Mouse (Mus musculus) adrenal gland, adult 2 months (tissue): ENCODE measurements around the gene Ssrp1. TPM values are rescaled to one million over a fixed set of nuclear protein-coding genes. Genes with fewer than 3 reads are reported as not detected.

ENCODE experiments used
- DNase-seq: peaks from one replicate; pipeline ENCODE4 v3.0.0; 2021
- polyA plus RNA-seq: library from polyadenylated mRNA; depleted of rRNA; stranded (reverse); fragments of >200 nt; gene quantifications from 2 replicates; pipeline ENCODE4 v1.2.3, GENCODE M21; 2012
- total RNA-seq, 2 experiments: library from RNA; stranded (reverse); gene quantifications; 2 replicates each; pipeline ENCODE4 v1.2.3; 2021

Ssrp1 gene
- total and polyA plus RNA-seq, 3 experiments: 92.2 to 125 (median 105) TPM

DNA sequence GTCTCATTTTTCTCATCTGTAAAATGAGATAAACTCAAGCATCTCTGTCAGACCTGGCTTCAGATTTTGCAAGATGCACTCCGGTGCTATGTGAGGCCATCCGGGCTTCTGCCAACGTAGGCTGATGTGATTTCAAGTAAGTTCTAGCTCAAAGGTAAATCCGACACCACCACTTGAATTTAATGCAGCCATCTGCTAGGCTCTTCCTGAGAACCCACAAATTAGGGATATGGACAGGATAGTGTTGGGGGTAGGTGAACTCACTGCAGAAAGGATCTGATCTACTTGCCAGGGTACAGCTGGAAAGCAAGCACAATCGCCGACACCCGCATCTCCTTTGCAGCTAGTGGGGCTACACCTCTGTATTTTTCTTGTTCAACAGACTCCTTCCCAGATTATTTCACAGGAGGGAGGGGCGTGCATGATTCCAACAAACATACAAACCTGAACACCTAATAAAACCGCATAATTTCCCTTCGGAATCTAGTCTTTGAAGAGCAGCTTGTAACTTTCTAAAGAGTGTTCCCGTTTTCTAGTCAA is 457 bp upstream of the Ssrp1 start:
- DNase-seq: no peak

DNA sequence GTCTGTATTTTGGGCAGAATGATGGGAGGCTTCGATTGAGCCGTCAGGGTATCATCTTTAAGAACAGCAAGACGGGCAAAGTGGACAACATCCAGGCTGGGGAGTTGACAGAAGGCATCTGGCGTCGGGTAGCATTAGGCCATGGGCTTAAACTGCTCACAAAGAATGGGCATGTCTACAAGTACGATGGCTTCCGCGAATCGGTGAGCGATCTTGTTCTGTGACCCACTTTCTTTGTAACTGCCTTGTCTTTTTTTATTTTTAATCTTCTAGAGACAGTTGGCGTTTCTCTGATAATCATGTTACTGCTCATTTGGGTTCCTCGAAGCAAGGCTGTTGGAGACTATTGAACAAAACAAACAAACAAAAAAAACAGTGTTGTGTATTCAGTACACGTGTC is 1.3 kb downstream of the Ssrp1 start:
- no peak for DNase-seq

DNA sequence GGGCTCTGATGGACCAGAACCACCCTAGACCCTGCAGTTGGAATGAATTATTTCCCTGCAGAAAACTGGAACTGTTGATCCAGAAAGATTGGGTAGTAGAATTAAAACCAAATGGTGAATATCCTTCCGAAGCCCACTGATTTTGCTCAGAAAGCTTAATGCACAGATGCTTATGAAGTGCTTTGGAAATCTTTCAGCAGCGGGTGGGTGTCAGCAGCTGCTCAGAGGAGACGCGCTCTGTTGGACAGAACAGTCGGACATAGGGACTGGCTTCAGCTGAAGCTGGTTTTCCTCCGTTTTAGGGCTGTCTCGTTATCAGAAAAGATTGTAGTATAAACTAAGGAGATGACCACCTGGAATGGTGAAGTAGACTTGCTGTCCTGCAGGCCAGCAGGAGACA is 6.6 kb downstream of the Ssrp1 start:
- no peak for DNase-seq

DNA sequence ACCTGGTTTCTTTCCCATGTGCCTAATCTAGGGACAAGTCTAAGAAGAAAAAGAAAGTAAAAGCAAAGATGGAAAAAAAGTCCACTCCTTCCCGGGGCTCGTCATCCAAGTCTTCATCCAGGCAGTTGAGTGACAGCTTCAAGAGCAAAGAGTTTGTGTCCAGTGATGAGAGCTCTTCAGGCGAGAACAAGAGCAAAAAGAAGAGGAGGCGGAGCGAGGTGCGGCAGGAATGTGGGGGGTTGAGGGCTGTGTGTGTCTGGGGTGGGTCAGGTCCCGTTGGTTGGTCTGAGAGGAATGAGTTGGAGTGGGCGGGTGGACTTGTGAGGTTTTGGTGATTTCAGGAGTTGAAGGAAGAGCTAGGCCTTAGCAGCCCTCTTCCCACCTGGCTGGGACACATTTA is 9.2 kb downstream of the Ssrp1 start:
- DNase-seq: no peak

DNA sequence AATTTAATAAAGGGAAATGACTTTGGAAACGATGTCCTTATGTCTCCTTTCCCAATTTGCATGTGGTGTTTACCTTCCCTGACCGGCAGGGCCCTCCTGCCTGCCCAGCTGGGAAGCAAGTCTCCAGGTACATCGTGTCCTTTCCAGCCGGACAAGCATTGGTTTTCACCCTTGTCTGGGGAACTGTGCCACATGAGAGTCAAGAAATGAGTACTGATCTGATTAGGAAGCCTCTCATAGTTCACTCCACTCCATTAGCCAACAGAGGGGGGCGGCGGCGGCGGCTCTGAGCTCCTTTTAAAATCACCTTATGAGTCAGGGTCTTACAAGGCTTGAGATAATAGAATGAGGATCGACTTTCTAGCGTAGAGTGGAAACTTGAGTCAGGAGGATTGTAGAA is 10.0 kb downstream of the Ssrp1 start:
- no peak for DNase-seq

DNA sequence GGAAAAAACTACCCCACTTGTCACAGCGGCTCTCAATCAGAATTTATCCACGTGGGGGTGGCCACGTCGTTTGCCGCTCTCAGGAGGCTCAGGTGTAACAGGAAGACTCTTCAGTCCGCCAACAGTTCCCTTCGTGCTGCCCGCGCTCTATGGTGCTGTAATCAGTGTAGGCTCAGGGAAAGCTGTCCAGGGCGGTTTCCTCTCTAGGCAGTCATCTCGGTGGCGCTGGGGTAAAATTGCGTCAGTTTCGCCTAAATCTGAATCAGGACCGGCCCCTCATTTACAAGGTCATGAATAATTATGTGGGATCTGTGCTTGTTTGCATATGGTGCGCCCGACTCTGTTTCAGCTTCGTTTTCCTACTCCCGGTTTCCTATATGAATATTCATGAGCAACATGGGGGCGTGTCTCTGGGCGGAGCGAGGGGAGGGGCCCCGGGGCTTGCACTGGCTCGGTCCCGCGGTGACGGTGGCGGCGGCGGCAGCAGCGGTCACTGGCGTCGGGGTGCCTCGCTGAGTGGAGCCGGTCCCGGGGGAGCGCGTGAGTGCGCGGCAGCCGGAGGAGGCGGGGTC is 10.6 kb downstream of the Ssrp1 start, which contains the start of gene Tnks1bp1:
Gene Tnks1bp1 (plus strand): TSS at position 427 of the 572 bp plus-strand sequence.
- peak; percentile 100 for DNase-seq

DNA sequence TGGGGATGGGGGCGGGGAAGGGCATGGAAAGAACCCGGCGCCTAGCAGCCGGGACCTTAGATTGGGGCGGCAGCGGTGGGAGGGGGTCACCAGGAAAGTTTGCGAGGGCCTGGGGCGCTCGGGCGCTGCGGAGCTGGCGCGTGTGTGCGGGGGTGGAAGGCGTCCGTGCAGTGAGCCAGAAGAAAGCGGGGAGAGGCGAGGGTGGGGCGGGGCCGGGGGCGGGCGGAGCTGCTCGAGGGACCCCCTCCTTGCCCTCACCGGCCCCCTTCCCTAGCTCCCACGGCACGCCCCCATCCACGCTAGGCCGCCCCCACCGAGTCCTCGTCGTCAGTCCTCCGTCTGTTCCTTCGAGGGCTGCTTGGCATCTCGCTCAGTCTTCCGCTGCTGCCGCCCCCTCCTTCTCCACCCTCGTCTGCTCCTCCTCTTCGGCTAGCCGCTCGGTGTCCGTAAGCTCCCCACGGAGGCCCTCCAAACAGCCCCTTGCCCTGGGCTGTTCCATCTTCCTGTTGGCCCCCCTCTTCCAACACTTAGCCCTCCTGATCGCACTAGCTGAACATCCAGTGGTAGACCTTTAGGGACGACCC is 11.2 kb downstream of the Ssrp1 start:
- peak; percentile 78 for DNase-seq

DNA sequence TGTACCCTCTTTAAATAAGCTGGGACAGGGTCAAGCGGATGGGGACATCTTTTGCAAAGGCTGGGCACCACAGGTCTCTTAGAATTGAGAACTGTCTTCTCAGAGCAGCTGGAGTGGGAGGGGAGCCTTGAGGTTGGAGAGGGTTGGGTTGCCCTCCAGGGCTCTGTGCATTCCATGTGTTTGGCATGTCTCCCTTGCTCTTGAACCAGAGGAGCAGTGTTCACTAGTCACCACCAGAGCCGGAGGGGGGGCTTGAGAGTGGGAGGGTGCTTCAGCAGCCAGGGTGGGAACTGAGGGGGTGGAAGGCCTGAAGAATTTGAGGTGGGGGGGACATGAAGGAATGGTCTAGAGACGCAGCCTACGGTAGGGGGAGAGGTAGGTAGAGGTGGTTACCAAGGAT is 12.2 kb downstream of the Ssrp1 start:
- DNase-seq: peak; percentile 36

DNA sequence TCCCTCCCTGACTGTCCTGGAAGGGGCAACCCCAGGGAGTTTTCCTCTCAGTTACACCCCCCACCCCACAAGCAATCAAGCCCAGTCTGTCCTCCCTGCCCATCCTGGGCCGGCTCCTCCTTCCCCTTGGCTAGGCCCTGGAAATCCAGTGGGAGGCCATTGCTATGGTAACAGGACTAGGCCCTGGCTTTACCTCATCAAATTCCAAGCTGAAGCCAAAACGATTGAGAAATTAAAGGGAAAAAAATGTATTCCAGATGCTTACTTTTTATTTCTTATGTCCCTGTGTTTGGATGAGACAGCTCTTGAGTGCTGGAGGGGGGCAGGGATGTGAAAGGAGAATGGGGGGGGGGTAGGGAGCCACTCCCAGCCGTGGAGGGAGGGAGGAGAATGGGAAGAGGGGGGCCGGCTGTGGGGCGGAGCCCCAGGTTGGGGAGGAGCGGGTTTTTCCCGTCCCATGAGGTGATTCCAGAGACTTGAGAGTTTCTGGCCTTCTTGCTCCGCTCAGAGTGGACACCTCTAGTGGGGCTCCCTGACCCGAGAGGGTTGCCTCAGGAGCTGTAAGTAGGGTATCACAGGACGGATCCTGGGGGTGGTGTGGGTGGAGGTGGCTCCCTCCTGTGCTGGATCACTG is 13.1 kb downstream of the Ssrp1 start:
- peak; percentile 89 for DNase-seq

DNA sequence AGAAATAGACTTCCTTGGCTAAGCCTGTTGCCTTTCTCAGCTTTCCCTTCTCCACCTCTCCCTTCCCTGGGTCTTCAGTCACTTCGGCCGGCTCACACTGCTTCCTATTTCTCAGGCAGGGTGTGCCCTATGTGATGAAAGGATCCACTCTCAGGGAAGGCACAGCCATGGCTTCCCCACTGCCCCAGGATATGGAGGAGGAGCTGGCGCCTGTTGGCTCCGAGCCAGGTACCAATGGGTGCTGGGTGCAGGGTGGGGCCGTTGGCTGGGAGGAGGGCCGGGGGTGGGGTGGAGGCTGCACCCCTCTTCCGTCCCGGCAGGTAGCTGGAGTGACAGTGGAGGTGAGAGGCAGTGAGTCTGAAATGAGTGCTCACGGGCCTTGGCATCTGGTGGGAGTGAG is 13.7 kb downstream of the Ssrp1 start:
- DNase-seq: peak; percentile 55

DNA sequence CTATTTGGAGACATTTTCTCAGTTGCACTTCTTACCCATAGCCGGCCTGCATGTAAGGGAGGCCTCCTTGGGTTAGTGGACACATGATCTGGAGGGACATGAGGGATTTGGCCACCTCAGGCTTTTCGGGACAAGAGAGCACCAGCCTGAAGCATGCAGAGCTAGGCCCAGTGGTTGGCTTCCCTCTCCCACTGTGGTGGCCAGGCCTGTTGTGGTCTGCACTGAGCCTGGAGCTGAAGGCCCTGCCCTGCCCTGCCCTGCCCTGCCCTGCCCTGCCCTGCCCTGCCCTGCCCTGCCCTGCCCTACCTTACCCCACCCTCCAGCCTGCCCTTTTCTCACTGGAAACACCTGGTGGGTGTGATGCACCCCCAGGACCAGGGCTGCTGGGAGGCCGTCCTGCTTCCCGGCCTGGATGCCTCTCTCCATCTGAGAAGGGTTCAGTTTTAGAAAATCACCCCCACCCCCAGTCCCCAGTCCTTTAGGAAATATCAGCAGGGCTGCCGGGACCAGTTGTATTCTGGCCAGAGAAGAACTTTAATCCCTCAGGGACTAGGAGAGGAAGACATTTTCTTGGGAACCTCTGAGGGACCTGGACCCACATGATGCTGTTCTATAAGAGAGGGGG is 16.3 kb downstream of the Ssrp1 start:
- DNase-seq: no peak

DNA sequence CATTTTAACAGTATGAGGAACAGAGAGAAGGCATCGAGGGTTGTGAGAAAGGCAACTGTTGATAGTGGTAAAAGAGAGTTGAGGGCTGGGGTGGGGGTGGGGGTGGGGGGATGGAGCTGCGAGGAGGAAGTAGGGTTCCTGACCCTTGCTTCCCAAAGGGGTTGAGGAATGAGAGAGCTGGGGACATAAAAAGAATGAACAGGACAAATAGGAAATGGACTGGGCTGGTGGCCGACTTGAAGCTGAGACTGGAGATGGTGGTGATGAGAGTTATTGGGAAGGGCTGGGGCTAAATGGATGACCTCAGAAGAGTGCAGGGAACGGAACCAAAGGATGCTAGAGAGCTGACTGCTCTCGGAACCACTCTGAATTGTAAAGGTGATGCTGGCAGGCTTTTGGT is 19.7 kb downstream of the Ssrp1 start:
- DNase-seq: no peak

DNA sequence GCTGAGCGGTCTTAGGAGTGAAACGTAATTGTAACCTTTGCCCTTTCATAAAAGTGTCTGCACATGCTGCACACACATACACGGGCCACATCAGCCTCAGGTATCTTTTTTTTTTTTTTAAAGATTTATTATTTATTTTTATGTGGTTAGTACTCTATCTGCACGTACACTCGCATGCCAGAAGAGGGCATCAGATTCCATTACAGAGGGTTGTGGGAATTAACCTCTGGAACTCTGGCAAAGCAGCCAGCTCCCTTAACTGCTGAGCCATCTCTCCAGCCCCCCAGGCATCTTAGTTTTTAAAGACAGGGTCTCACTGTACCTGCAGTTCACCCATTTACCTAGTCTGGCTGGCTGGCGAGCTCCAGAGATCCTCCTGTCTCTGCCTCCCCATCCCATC is 22.6 kb downstream of the Ssrp1 start:
- no peak for DNase-seq

DNA sequence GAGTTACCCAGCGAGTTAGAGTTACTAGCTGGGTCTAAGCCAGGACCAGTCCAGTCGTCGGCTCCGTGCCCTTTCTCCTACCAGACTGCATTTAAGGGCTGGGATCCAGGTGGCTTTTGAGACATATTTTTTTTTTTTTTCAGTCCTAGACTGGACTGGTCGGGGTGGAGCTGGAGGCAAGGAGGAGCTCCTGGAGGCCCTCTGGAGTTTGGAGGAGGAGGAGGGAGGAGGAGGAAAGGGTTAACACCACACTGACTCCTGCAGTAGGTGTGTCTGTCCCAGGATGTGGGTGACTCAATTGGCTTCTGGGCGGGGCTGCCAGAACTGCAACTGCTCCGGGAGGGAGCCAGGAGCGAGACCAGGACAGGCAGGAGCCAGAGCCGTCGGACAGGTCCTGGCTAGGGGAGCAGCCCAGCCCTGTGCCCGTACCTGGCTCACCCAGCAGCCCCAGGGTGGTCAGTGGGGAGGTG is 23.6 kb downstream of the Ssrp1 start:
- DNase-seq: peak; percentile 92

DNA sequence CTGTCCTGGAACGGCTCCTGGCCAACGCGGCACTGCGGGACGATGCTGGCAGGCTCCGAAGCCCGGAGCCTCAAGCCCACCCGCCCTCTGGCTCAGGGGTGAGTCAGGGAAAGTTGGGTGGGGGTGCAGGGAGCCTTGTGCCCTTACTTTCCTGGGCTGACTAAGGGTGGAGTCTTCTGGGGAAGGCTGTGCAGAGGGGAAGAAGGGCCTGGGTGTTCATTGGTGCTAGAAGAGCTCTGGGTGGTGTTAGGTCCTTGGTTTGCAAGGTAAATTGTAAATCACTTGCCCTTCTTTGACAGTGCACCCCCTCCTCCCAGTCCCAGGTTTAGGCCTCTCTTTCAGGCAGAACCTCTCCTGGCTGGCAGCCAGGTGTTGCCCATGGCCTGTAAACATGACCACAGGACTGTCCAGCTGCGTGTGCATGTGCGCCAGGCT is 24.1 kb downstream of the Ssrp1 start:
- peak; percentile 75 for DNase-seq

DNA sequence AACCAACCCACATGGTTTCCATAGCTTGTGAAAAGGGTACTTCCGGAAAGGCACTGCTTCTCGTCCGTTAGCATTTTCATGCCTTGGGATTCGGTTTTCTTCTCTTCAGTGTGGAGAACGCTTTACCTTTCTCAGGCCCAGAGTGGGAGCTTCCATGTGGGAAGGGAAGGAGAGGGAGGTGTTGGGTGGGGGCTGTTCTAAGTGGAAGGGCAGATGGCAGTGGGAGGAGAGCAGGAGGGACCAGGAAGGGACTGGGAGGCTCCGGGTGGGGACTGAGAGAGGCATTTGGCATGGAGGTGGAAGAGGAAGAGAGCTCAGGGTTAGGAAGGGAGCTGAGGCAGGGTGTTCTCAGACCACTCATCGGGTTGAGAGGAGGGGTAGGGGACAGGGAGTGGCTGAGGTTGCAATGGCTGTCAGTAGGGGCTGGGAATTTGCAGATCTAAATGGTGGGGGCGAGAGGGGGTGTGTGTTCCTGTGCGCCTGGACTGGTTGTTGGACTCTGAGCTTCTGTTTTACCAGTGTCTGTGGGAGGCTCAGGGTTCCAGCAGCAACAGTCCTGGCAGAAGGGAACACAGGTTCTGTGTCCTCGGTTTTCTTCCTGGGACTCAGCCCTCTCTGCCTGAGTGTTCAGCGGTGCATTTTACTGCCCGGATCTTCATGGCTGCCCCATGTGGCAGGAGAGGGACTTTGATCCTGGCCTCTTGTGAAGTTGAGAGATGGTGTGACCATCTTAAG is 28.3 kb downstream of the Ssrp1 start:
- DNase-seq: no peak

DNA sequence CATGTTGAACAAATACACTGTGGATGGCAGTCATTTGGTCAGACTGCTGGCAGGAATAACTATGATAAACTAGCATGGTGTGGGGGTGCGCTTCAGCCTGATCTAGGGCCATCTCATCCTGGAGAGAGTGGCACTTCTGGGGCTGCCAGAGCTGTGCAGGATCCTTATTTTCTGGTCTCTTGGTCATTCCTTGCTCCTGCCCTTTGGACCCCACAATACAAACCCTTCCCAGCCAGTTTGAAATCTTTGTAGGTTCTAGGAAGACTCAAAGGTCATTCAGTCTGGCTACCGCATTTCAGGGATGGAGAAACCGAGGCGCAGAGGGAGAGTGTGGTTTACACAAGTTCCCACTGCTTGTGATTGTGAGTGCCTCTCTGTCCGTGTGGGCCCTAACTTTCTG is 29.9 kb downstream of the Ssrp1 start:
- DNase-seq: no peak

DNA sequence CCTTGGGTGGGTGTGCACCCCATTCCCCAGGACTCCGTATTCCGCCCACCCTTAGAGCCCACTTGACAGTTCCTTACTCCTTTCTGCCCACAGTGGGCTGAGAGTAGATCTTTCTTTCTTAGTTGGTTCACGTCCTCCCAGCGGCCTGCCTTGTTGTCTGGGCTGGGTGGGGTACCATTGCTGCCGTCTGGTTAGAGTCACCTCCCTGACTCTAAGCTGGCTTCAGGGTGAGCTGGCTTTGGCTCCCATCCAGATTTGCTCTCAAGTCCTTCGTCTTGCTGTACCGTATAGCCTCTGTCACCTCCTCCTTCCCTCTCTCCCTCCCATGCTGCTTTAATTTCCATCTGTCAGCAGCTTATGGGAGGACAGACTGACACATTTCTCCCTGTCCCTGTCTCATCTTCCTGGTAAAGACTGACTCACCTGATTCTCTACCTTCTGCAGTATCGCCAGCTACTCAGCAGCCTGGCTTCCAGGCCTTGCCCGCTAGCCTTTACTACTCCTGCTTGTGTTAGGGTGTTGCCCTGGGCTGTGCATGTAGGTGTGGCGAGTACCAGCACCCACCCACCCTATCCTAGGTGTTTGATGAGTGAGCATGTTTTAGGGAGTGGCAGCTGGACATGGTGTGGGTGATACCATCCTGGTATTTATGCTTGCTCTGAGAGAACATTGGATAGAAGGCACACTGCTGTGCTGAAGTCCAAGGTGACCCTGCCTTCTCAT is 31.0 kb downstream of the Ssrp1 start:
- DNase-seq: no peak

DNA sequence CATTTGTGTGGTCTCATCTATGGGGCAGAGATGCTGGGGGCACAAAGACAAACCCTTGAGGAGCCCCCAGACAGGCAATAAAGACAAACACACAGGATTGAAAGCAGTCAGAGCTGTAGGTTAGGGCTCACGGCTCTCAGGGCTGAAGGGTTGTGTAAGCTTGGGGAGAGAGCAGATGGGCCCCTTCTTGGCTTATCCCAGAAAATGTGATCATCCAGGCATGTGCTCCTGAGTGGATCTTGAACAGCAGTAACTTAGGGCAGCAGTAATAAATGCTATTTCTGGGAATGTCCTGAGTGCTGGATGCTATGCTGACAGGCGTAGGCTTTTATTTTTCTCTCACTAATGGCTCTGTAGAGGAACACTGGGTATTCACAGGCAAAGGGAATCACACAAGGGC is 31.6 kb downstream of the Ssrp1 start:
- no peak for DNase-seq

DNA sequence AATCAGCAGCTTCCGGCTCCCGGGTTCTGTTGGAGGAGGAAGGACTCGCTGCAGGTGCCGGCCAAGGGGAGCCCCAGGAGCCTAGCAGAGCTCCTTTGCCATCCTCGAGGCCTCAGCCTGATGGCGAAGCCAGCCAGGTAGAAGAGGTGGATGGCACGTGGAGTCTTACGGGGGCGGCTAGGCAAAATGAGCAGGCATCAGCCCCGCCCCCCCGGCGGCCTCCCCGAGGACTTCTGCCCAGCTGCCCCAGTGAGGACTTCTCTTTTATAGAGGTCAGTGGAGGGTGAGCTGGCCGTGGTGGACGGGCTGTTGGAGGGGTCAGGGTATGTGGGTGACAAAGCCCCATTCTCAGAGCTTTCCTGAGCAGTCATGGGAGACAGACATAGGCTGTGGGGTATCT is 33.1 kb downstream of the Ssrp1 start:
- DNase-seq: no peak

DNA sequence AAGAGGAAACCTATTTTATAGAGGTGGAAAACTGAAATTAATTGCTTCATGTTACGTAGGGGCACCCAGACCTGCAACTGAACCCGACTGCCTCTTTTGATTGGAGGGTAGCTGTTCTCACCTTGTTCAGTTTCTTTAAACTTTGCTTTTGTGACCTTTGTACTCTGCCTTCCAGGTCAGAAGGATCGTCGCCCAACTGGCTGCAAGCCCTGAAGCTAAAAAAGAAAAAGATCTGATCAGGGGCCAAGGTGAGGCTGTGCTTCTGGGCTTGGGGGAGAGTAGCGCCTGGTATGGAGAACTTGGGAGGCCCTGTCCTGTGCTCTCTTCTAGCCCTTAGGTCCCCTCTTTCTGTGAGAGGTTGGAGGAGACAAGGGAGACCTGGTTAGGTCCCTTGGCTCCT is 34.9 kb downstream of the Ssrp1 start:
- peak; percentile 31 for DNase-seq

DNA sequence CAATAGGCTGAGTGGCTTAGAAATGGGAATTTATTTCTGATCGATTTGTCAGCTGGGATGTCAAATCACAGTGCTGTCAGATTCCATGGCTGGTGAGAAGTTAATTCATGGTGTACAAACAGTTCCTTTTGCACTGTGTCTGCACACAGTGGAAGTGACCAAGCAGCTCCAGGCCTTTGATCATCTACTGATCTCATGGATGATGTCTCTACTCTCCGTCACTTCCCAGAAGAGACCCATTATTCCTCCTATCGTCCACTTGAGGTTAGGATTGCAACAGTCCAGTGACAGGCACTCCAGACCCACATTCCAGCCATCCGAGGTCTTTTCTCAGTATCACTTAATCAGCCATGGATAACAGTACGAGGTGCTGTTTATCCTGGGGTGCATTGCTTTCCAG is 36.7 kb downstream of the Ssrp1 start:
- DNase-seq: no peak
